9 mouse cellular contexts compared by ENCODE assay signal in genomic region chr14:7315093-7315492, GRCm38 (mm10). TPM values are rescaled to one million over a fixed set of nuclear protein-coding genes. Genes with fewer than 3 reads are reported as not detected.
A peak's percentile ranks its signal among the peaks of the same experiment; 100 is the strongest.
DNase-seq lines count a peak whose midpoint lies in the region.
"Not testable (repeated sequence)": the region's sequence is repeated elsewhere in the genome, so short reads cannot be mapped to it uniquely, and the experiment has no call there.
"Had no signal": no experiment of that assay in that cellular context is flagged by ENCODE, and none has a peak within 500 bp of the region (broad histone marks: within the 10 kb centered on the region; RNA-seq: fewer than 3 reads in every experiment).

No protein-coding gene starts in this region.

- not testable (repeated sequence) for H3K4me1 ChIP-seq in embryonic facial prominence, embryonic 10.5 days; midbrain, embryonic 10.5 days

- H3K27me3 ChIP-seq in embryonic facial prominence, embryonic 10.5 days (replicated peaks; ENCODE audit: low read depth, poor library complexity, severe bottlenecking); midbrain, embryonic 10.5 days (ENCODE audit: low read depth, poor library complexity, severe bottlenecking): not testable (repeated sequence)

- DNase-seq in WW6 (ENCODE audit: low read depth, low spot score) = peak; percentile 1
- peak; percentile 79 for DNase-seq in embryonic facial prominence, embryonic 10.5 days (ENCODE audit: low spot score)
- peak; percentile 1 to 10 for DNase-seq in heart, adult 18-20 months
- DNase-seq in hindlimb bud, embryonic 11.5 days (ENCODE audit: extremely low spot score, low read depth, low spot score) = peak; percentile 1
- DNase-seq in left cerebral cortex, postnatal 14 days (ENCODE audit: low spot score in 2 of 2) = peak; percentile 1 to 3
- peak; percentile 78 for DNase-seq in midbrain, embryonic 10.5 days (ENCODE audit: low spot score)
- peak; percentile 1 to 2 for DNase-seq in right cerebral cortex, postnatal 36 days (ENCODE audit: low spot score in 2 of 2)
- peak; percentile 8 for DNase-seq in urinary bladder, postnatal 10 days (ENCODE audit: low spot score)

- not testable (repeated sequence) for H3K36me3 ChIP-seq in embryonic facial prominence, embryonic 10.5 days (replicated peaks); midbrain, embryonic 10.5 days

- intact Hi-C loops in left cerebral cortex, postnatal 14 days (cut with DNase I) = not testable (repeated sequence)

- under 1% methylated on average over 18 of the region's 19 CpGs for WGBS in embryonic facial prominence, embryonic 10.5 days
- WGBS in midbrain, embryonic 10.5 days = 1% methylated on average over 15 of the region's 19 CpGs

- not testable (repeated sequence) for H3K9me3 ChIP-seq in embryonic facial prominence, embryonic 10.5 days; midbrain, embryonic 10.5 days (replicated peaks)

- peak overlapping the region; percentile 66 for H3K4me3 ChIP-seq in embryonic facial prominence, embryonic 10.5 days
- H3K4me3 ChIP-seq in midbrain, embryonic 10.5 days = peak overlapping the region; percentile 61

- peak overlapping the region; percentile 83 for H3K27ac ChIP-seq in embryonic facial prominence, embryonic 10.5 days (replicated peaks)
- peak overlapping the region; percentile 85 for H3K27ac ChIP-seq in midbrain, embryonic 10.5 days (replicated peaks)

RNA-seq across cellular contexts. Expression of gene Gm3739, which starts 0.2 kb away (rescaled TPM):
- 0.93 and 1.6 TPM in 2 replicates for polyA plus RNA-seq in embryonic facial prominence, embryonic 10.5 days (2016; fragmentation: Nextera tagmentation; extraction: Ambion mirVana)
- under 1 TPM in 1 of 2 experiments, not detected in 1; 0.15 TPM for total RNA-seq in heart, adult 18-20 months (2021)
- under 1 TPM; 0.55 to 0.75 TPM for total RNA-seq in left cerebral cortex, postnatal 14 days (2021)
- polyA plus RNA-seq in midbrain, embryonic 10.5 days (2016; fragmentation: Nextera tagmentation; extraction: Ambion mirVana) = 1.7 and 1.9 TPM in 2 replicates

RNA-seq across cellular contexts. Expression of gene Gm5797, which starts 17.1 kb away (rescaled TPM):
- polyA plus RNA-seq in embryonic facial prominence, embryonic 10.5 days (2016; fragmentation: Nextera tagmentation; extraction: Ambion mirVana) = not detected in 2 replicates
- not detected for total RNA-seq in heart, adult 18-20 months (2021)
- not detected for total RNA-seq in left cerebral cortex, postnatal 14 days (2021)
- not detected in 2 replicates for polyA plus RNA-seq in midbrain, embryonic 10.5 days (2016; fragmentation: Nextera tagmentation; extraction: Ambion mirVana)
- polyA plus RNA-seq: activated CD4-positive, CD25-positive, alpha-beta regulatory T cell, adult 4 months had no signal

RNA-seq across cellular contexts. Expression of gene Gm8374, which starts 49.8 kb away (rescaled TPM):
- not detected in 2 replicates for polyA plus RNA-seq in embryonic facial prominence, embryonic 10.5 days (2016; fragmentation: Nextera tagmentation; extraction: Ambion mirVana)
- total RNA-seq in heart, adult 18-20 months (2021) = not detected
- total RNA-seq in left cerebral cortex, postnatal 14 days (2021) = not detected
- polyA plus RNA-seq in midbrain, embryonic 10.5 days (2016; fragmentation: Nextera tagmentation; extraction: Ambion mirVana) = not detected in 2 replicates
- polyA plus RNA-seq: activated CD4-positive, CD25-positive, alpha-beta regulatory T cell, adult 4 months had no signal

RNA-seq across cellular contexts. Expression of gene Gm3727, which starts 50.6 kb away (rescaled TPM):
- polyA plus RNA-seq in embryonic facial prominence, embryonic 10.5 days (2016; fragmentation: Nextera tagmentation; extraction: Ambion mirVana) = not detected in 2 replicates
- total RNA-seq in heart, adult 18-20 months (2021) = not detected
- total RNA-seq in left cerebral cortex, postnatal 14 days (2021) = not detected
- polyA plus RNA-seq in midbrain, embryonic 10.5 days (2016; fragmentation: Nextera tagmentation; extraction: Ambion mirVana) = not detected in 2 replicates
- polyA plus RNA-seq: activated CD4-positive, CD25-positive, alpha-beta regulatory T cell, adult 4 months had no signal

Comparison
In these comparisons a context has a peak if more than half of its experiments do, and no peak if none do; other contexts are left out.
1. Peak in every context shown above with its lines: DNase-seq, H3K4me3 ChIP-seq and H3K27ac ChIP-seq.
2. DNase-seq: peak in every context shown above with its lines; median percentile 79 in embryonic facial prominence, embryonic 10.5 days; 78 in midbrain, embryonic 10.5 days; 8 in urinary bladder, postnatal 10 days; 6 in heart, adult 18-20 months; 2 in left cerebral cortex, postnatal 14 days; 2 in right cerebral cortex, postnatal 36 days; 1 in WW6; 1 in hindlimb bud, embryonic 11.5 days.